In genomic region chr2:49917489-49917888, GRCm38 (mm10) we compare ENCODE assay signal across 19 mouse cellular contexts.
A peak's percentile ranks its signal among the peaks of the same experiment; 100 is the strongest.
DNase-seq lines count a peak whose midpoint lies in the region; ATAC-seq and TF ChIP-seq lines count a peak whose summit lies in the region.
"Had no signal": no experiment of that assay in that cellular context is flagged by ENCODE, and none has a peak within 500 bp of the region (broad histone marks: within the 10 kb centered on the region; RNA-seq: fewer than 3 reads in every experiment).

No protein-coding gene starts in this region.

- peaks cover 12% of the 10 kb centered on the region for H3K4me1 ChIP-seq in kidney, embryonic 15.5 days
- H3K4me1 ChIP-seq in forebrain, embryonic 16.5 days (replicated peaks; ENCODE audit: control insufficient read depth, insufficient read depth, low read length): peaks cover 17% of the 10 kb centered on the region
- H3K4me1 ChIP-seq: heart, embryonic 13.5 days; liver, embryonic 13.5 days had no signal

- no peak overlapping the region for H3K27ac ChIP-seq in kidney, embryonic 15.5 days
- peak overlapping the region; percentile 69; the same call in 1 of the 2 replicates for H3K27ac ChIP-seq in forebrain, embryonic 16.5 days (ENCODE audit: low read length)
- H3K27ac ChIP-seq: heart, embryonic 13.5 days; limb, embryonic 12.5 days; liver, embryonic 13.5 days had no signal

- H3K4me3 ChIP-seq in kidney, embryonic 15.5 days (replicated peaks): no peak overlapping the region
- no peak overlapping the region for H3K4me3 ChIP-seq in forebrain, embryonic 16.5 days (replicated peaks; ENCODE audit: low read length)
- H3K4me3 ChIP-seq: erythroblast, embryonic 14.5 days; heart, embryonic 13.5 days; limb, embryonic 12.5 days; liver, embryonic 13.5 days had no signal

- no peak overlapping the region for H3K9ac ChIP-seq in kidney, embryonic 15.5 days
- no peak overlapping the region for H3K9ac ChIP-seq in forebrain, embryonic 16.5 days (replicated peaks; ENCODE audit: low read depth, low read length)
- H3K9ac ChIP-seq: heart, embryonic 13.5 days; limb, embryonic 12.5 days; liver, embryonic 13.5 days had no signal

- TF ChIP-seq POLR2A in brain, embryonic 14.5 days (IDR thresholded peaks at IDR 0.05; ENCODE audit: borderline replicate concordance, extremely low read depth, insufficient read depth, insufficient read length, poor library complexity, severe bottlenecking): no peak

- no peaks in the 10 kb centered on the region for H3K27me3 ChIP-seq in kidney, embryonic 15.5 days
- H3K27me3 ChIP-seq in forebrain, embryonic 16.5 days (replicated peaks; ENCODE audit: control insufficient read depth, insufficient read depth, low read length): no peaks in the 10 kb centered on the region
- H3K27me3 ChIP-seq: limb, embryonic 12.5 days; liver, embryonic 13.5 days; Patski had no signal

- WGBS in kidney, embryonic 15.5 days: 12% methylated on average over 10 of the region's 10 CpGs
- WGBS in forebrain, embryonic 16.5 days: 7% methylated on average over 10 of the region's 10 CpGs

- 0 out of 2 replicates have a peak overlapping the region, but pooled peaks have one; percentile 19 for H3K4me2 ChIP-seq in kidney, embryonic 15.5 days
- H3K4me2 ChIP-seq in forebrain, embryonic 16.5 days (ENCODE audit: low read length): no peak overlapping the region
- H3K4me2 ChIP-seq: heart, embryonic 13.5 days; limb, embryonic 12.5 days; liver, embryonic 13.5 days had no signal

- peak; percentile 56 for ATAC-seq in kidney, embryonic 15.5 days (replicated peaks; ENCODE audit: low FRiP score)
- ATAC-seq in forebrain, embryonic 16.5 days: no peak
- ATAC-seq: activated CD4-positive, CD25-positive, alpha-beta regulatory T cell, adult 4 months; inflammation-experienced regulatory T-cells, adult 6 months; Patski had no signal

- no peaks in the 10 kb centered on the region for H3K36me3 ChIP-seq in kidney, embryonic 15.5 days
- H3K36me3 ChIP-seq in forebrain, embryonic 16.5 days (ENCODE audit: control insufficient read depth, insufficient read depth): no peaks in the 10 kb centered on the region
- H3K36me3 ChIP-seq: heart, embryonic 13.5 days; limb, embryonic 12.5 days; liver, embryonic 13.5 days had no signal

- TF ChIP-seq CTCF in brain, embryonic 14.5 days (IDR thresholded peaks at IDR 0.05; ENCODE audit: borderline replicate concordance, extremely low read depth, insufficient read depth, insufficient read length): no peak

- DNase-seq in kidney, postnatal 36 days: no peak
- peak; percentile 74 for DNase-seq in brain, embryonic 14.5 days (ENCODE audit: low read depth)
- peak; percentile 15 for DNase-seq in embryo, embryonic 9.5 days (ENCODE audit: extremely low spot score)
- no peak for DNase-seq in right cerebral cortex, postnatal 10 days (ENCODE audit: low spot score in 2 of 2)
- DNase-seq in heart, adult 9 months (ENCODE audit: low spot score in 2 of 2): no peak
- DNase-seq: cerebellum, adult 2 months; heart, postnatal 4 days; kidney, postnatal 10 days; liver, embryonic 13.5 days; right cerebral cortex, postnatal 25 days; thymus, postnatal 14 days had no signal

- H3K9me3 ChIP-seq in kidney, embryonic 15.5 days (replicated peaks): no peaks in the 10 kb centered on the region
- no peaks in the 10 kb centered on the region for H3K9me3 ChIP-seq in forebrain, embryonic 16.5 days (ENCODE audit: control insufficient read depth, low read length)
- H3K9me3 ChIP-seq: heart, embryonic 13.5 days; limb, embryonic 12.5 days; liver, embryonic 13.5 days had no signal

Comparison
In these comparisons a context has a peak if more than half of its experiments do, and no peak if none do; other contexts are left out.
1. DNase-seq: peak in brain, embryonic 14.5 days (single experiment) and embryo, embryonic 9.5 days (single experiment); none in kidney, postnatal 36 days (0 of 2), right cerebral cortex, postnatal 10 days (0 of 2) and heart, adult 9 months (0 of 2).